Mouse (Mus musculus) liver, embryonic 14.5 days (tissue): ENCODE measurements at regions not wholly inside any gene's neighbourhood (a gene's known extent, or its start where the extent isn't known, plus 50 kb on each side); places are given as distances from the start of the nearest gene placed in this dataset.

Experiments
- ATAC-seq: fragments of 200-750 bp; cut with Nextera tagmentation; 2 replicates; pipeline ENCODE4 v1.8.0; 2017; ENCODE audit warnings: moderate number of reproducible peaks, mild to moderate bottlenecking, moderate library complexity; ENCODE audit not compliant: insufficient read depth
- DNase-seq, 3 experiments: peaks; one replicate each; pipeline ENCODE4 v3.0.0-alpha.2; 2012 to 2013; ENCODE audit warnings: low read depth in 3 of 3, low spot score in 3 of 3
- H3K27ac ChIP-seq: fragments of 300-500 bp; sonication (generic); 2 replicates; pipeline ENCODE4 v1.5.1; 2014; ENCODE audit warnings: moderate library complexity, mild to moderate bottlenecking, control low read depth, inconsistent platforms
- H3K27me3 ChIP-seq: fragments of 300-500 bp; sonication (generic); 2 replicates; pipeline ENCODE4 v1.6.1; 2014; ENCODE audit warnings: mild to moderate bottlenecking, low read length, moderate library complexity; ENCODE audit not compliant: control insufficient read depth, insufficient read depth
- H3K36me3 ChIP-seq: fragments of 300-500 bp; sonication (generic); replicated peaks from 2 replicates; pipeline ENCODE4 v1.6.1; 2014; ENCODE audit warnings: low read depth; ENCODE audit not compliant: control insufficient read depth, insufficient read depth
- H3K4me1 ChIP-seq, 2 experiments: fragments of 200-500 bp in 1 of 2; fragments of 300-500 bp in 1 of 2; sonication (generic) in 1 of 2; replicated peaks; 2 replicates each; pipeline ENCODE4 v1.6.1; 2012 to 2014; ENCODE audit warnings: antibody characterized with exemption in 1 of 2, inconsistent platforms in 1 of 2, low read length in 1 of 2; ENCODE audit not compliant: control insufficient read depth in 2 of 2, insufficient read depth in 2 of 2
- H3K4me2 ChIP-seq: fragments of 300-500 bp; sonication (generic); 2 replicates; pipeline ENCODE4 v1.6.1; 2014; ENCODE audit warnings: low read depth, mild to moderate bottlenecking, control low read depth, moderate library complexity
- H3K4me3 ChIP-seq, 2 experiments: fragments of 200-500 bp in 1 of 2; fragments of 300-500 bp in 1 of 2; sonication (generic) in 1 of 2; 2 replicates each; pipeline ENCODE4 v1.5.1; 2012 to 2014; ENCODE audit warnings: low read depth in 2 of 2, low read length in 2 of 2, mild to moderate bottlenecking in 2 of 2, control low read depth in 1 of 2, inconsistent platforms in 1 of 2, moderate library complexity in 1 of 2; ENCODE audit not compliant: insufficient read depth in 1 of 2
- H3K9ac ChIP-seq: fragments of 300-500 bp; sonication (generic); replicated peaks from 2 replicates; pipeline ENCODE4 v1.6.1; 2014; ENCODE audit warnings: mild to moderate bottlenecking, control low read depth, moderate library complexity
- H3K9me3 ChIP-seq: fragments of 300-500 bp; sonication (generic); 2 replicates; pipeline ENCODE4 v1.6.1; 2016; ENCODE audit warnings: low read length, mixed read lengths; ENCODE audit not compliant: control insufficient read depth
- CTCF ChIP-seq: IDR thresholded peaks from 2 replicates; pipeline ENCODE4 v1.5.1; 2016; ENCODE audit warnings: antibody characterized with exemption, low read depth, control low read depth
- EP300 ChIP-seq: IDR thresholded peaks from 2 replicates; pipeline ENCODE4 v1.6.1; 2016; ENCODE audit warnings: antibody characterized with exemption, low read depth
- WGBS: fragments of 180-500 bp; shearing (Covaris S2); extraction: QIAGEN DNeasy Blood & Tissue Kit; methylation state at CpG from one replicate; pipeline ENCODE4 v1.1.7; 2014; ENCODE audit not compliant: insufficient replicate concordance; 5-methylcytosine and 5-hydroxymethylcytosine counted together

GRCm38 (mm10) chr1:186898203-186898602 lies 69.0 kb upstream of the D1Pas1 start:
- WGBS, result 69% methylated on average over 8 of the region's 8 CpGs
- no peak for DNase-seq

GRCm38 (mm10) chr1:186889584-186889852 lies 77.7 kb upstream of the D1Pas1 start:
- ATAC-seq (no peak), DNase-seq (no peak)
- TF ChIP-seq CTCF, result no peak
- no peak for TF ChIP-seq EP300
- Histone ChIP-seq H3K9me3 (no peaks in the 10 kb centered on the region), H3K4me3 (no peak overlapping the region), H3K36me3 (no peaks in the 10 kb centered on the region), H3K4me2 (no peak overlapping the region), H3K27me3 (no peaks in the 10 kb centered on the region), H3K4me1 (no peaks in the 10 kb centered on the region), H3K27ac (no peak overlapping the region), H3K9ac (no peak overlapping the region)
- WGBS, result 48% methylated on average over 5 of the region's 5 CpGs

More at GRCm38 (mm10) chr1:186898203-186898602, 69.0 kb upstream of the D1Pas1 start:
- Histone ChIP-seq H3K36me3 (no peaks in the 10 kb centered on the region), H3K27ac (no peak overlapping the region), H3K9ac (no peak overlapping the region), H3K4me2 (no peak overlapping the region), H3K4me1 (no peaks in the 10 kb centered on the region), H3K27me3 (no peaks in the 10 kb centered on the region), H3K9me3 (no peaks in the 10 kb centered on the region; the same call in 1 of the 2 replicates), H3K4me3 (no peak overlapping the region)
- no peak for ATAC-seq
- TF ChIP-seq EP300 (no peak), CTCF (no peak)

GRCm38 (mm10) chr1:186888767-186889583 lies 78.2 kb upstream of the D1Pas1 start:
- Histone ChIP-seq H3K27me3 (no peaks in the 10 kb centered on the region), H3K4me2 (no peak overlapping the region), H3K4me1 (no peaks in the 10 kb centered on the region), H3K36me3 (no peaks in the 10 kb centered on the region), H3K9me3 (no peaks in the 10 kb centered on the region), H3K9ac (no peak overlapping the region), H3K4me3 (no peak overlapping the region), H3K27ac (no peak overlapping the region)
- no peak for TF ChIP-seq EP300
- 63% methylated on average over 11 of the region's 11 CpGs for WGBS
- no peak for DNase-seq
- no peak for ATAC-seq

- H3K9me3 ChIP-seq, result no peaks in the 10 kb centered on the region
- no peaks in the 10 kb centered on the region for H3K27me3 ChIP-seq
- ATAC-seq (no peak), DNase-seq (no peak)
- no peak overlapping the region for H3K9ac ChIP-seq
- no peak for TF ChIP-seq EP300
- TF ChIP-seq CTCF, result no peak
- no peak overlapping the region for H3K27ac ChIP-seq
- no peak overlapping the region for H3K4me3 ChIP-seq
- no peak overlapping the region for H3K4me2 ChIP-seq
- 59% methylated on average over 3 of the region's 3 CpGs for WGBS
- no peaks in the 10 kb centered on the region for H3K4me1 ChIP-seq
- H3K36me3 ChIP-seq, result no peaks in the 10 kb centered on the region
Measured at GRCm38 (mm10) chr1:186887127-186887526, 80.1 kb upstream of the D1Pas1 start.

GRCm38 (mm10) chr1:186880391-186880790 lies 86.8 kb upstream of the D1Pas1 start:
- WGBS, result 50% methylated on average over 2 of the region's 2 CpGs
- no peak for DNase-seq
- TF ChIP-seq CTCF, result no peak
- no peak for TF ChIP-seq EP300
- no peak overlapping the region for H3K4me3 ChIP-seq
- H3K4me2 ChIP-seq, result no peak overlapping the region
- no peak overlapping the region for H3K9ac ChIP-seq
- H3K27ac ChIP-seq, result no peak overlapping the region
- H3K9me3 ChIP-seq, result no peaks in the 10 kb centered on the region
- H3K4me1 ChIP-seq, result no peaks in the 10 kb centered on the region
- no peak for ATAC-seq
- H3K36me3 ChIP-seq, result no peaks in the 10 kb centered on the region
- H3K27me3 ChIP-seq, result no peaks in the 10 kb centered on the region
